Mouse (Mus musculus) liver, embryonic 14.5 days (tissue): ENCODE measurements at regions not wholly inside any gene's neighbourhood (a gene's known extent, or its start where the extent isn't known, plus 50 kb on each side); places are given as distances from the start of the nearest gene placed in this dataset.

Experiments used
- ATAC-seq: fragments of 200-750 bp; cut with Nextera tagmentation; 2 replicates; pipeline ENCODE4 v1.8.0; 2017; ENCODE audit warnings: moderate number of reproducible peaks, mild to moderate bottlenecking, moderate library complexity; ENCODE audit not compliant: insufficient read depth
- DNase-seq, 3 experiments: peaks; one replicate each; pipeline ENCODE4 v3.0.0-alpha.2; 2012 to 2013; ENCODE audit warnings: low read depth in 3 of 3, low spot score in 3 of 3
- H3K27ac ChIP-seq: fragments of 300-500 bp; sonication (generic); 2 replicates; pipeline ENCODE4 v1.5.1; 2014; ENCODE audit warnings: moderate library complexity, mild to moderate bottlenecking, control low read depth, inconsistent platforms
- H3K27me3 ChIP-seq: fragments of 300-500 bp; sonication (generic); 2 replicates; pipeline ENCODE4 v1.6.1; 2014; ENCODE audit warnings: mild to moderate bottlenecking, low read length, moderate library complexity; ENCODE audit not compliant: control insufficient read depth, insufficient read depth
- H3K36me3 ChIP-seq: fragments of 300-500 bp; sonication (generic); replicated peaks from 2 replicates; pipeline ENCODE4 v1.6.1; 2014; ENCODE audit warnings: low read depth; ENCODE audit not compliant: control insufficient read depth, insufficient read depth
- H3K4me1 ChIP-seq, 2 experiments: fragments of 200-500 bp in 1 of 2; fragments of 300-500 bp in 1 of 2; sonication (generic) in 1 of 2; replicated peaks; 2 replicates each; pipeline ENCODE4 v1.6.1; 2012 to 2014; ENCODE audit warnings: antibody characterized with exemption in 1 of 2, inconsistent platforms in 1 of 2, low read length in 1 of 2; ENCODE audit not compliant: control insufficient read depth in 2 of 2, insufficient read depth in 2 of 2
- H3K4me2 ChIP-seq: fragments of 300-500 bp; sonication (generic); 2 replicates; pipeline ENCODE4 v1.6.1; 2014; ENCODE audit warnings: low read depth, mild to moderate bottlenecking, control low read depth, moderate library complexity
- H3K4me3 ChIP-seq, 2 experiments: fragments of 200-500 bp in 1 of 2; fragments of 300-500 bp in 1 of 2; sonication (generic) in 1 of 2; 2 replicates each; pipeline ENCODE4 v1.5.1; 2012 to 2014; ENCODE audit warnings: low read depth in 2 of 2, low read length in 2 of 2, mild to moderate bottlenecking in 2 of 2, control low read depth in 1 of 2, inconsistent platforms in 1 of 2, moderate library complexity in 1 of 2; ENCODE audit not compliant: insufficient read depth in 1 of 2
- H3K9ac ChIP-seq: fragments of 300-500 bp; sonication (generic); replicated peaks from 2 replicates; pipeline ENCODE4 v1.6.1; 2014; ENCODE audit warnings: mild to moderate bottlenecking, control low read depth, moderate library complexity
- H3K9me3 ChIP-seq: fragments of 300-500 bp; sonication (generic); 2 replicates; pipeline ENCODE4 v1.6.1; 2016; ENCODE audit warnings: low read length, mixed read lengths; ENCODE audit not compliant: control insufficient read depth
- CTCF ChIP-seq: IDR thresholded peaks from 2 replicates; pipeline ENCODE4 v1.5.1; 2016; ENCODE audit warnings: antibody characterized with exemption, low read depth, control low read depth
- EP300 ChIP-seq: IDR thresholded peaks from 2 replicates; pipeline ENCODE4 v1.6.1; 2016; ENCODE audit warnings: antibody characterized with exemption, low read depth
- WGBS: fragments of 180-500 bp; shearing (Covaris S2); extraction: QIAGEN DNeasy Blood & Tissue Kit; methylation state at CpG from one replicate; pipeline ENCODE4 v1.1.7; 2014; ENCODE audit not compliant: insufficient replicate concordance; 5-methylcytosine and 5-hydroxymethylcytosine counted together

GRCm38 (mm10) chr13:118280956-118281355 is 105.5 kb upstream of the B430218F22Rik start:
- Histone ChIP-seq H3K36me3 (no peaks in the 10 kb centered on the region), H3K27me3 (no peaks in the 10 kb centered on the region), H3K4me2 (no peak overlapping the region), H3K9ac (no peak overlapping the region), H3K9me3 (no peaks in the 10 kb centered on the region), H3K4me3 (no peak overlapping the region), H3K4me1 (no peaks in the 10 kb centered on the region), H3K27ac (no peak overlapping the region)
- DNase-seq (no peak), ATAC-seq (no peak)
- WGBS: 49% methylated on average over 2 of the region's 2 CpGs
- TF ChIP-seq CTCF: no peak
- no peak for TF ChIP-seq EP300

GRCm38 (mm10) chr13:118293728-118294127 is 92.7 kb upstream of the B430218F22Rik start:
- Histone ChIP-seq H3K27ac (no peak overlapping the region), H3K4me3 (no peak overlapping the region), H3K4me2 (no peak overlapping the region), H3K9ac (no peak overlapping the region), H3K9me3 (no peaks in the 10 kb centered on the region), H3K4me1 (no peaks in the 10 kb centered on the region), H3K36me3 (no peaks in the 10 kb centered on the region), H3K27me3 (no peaks in the 10 kb centered on the region)
- 35% methylated on average over 1 of the region's 1 CpGs for WGBS
- DNase-seq: no peak
- ATAC-seq: no peak
- TF ChIP-seq EP300: no peak
- TF ChIP-seq CTCF: no peak

- no peak for DNase-seq
- Histone ChIP-seq H3K27me3 (no peaks in the 10 kb centered on the region), H3K4me2 (no peak overlapping the region), H3K9ac (no peak overlapping the region), H3K36me3 (no peaks in the 10 kb centered on the region), H3K9me3 (no peaks in the 10 kb centered on the region), H3K4me3 (no peak overlapping the region), H3K27ac (no peak overlapping the region), H3K4me1 (no peaks in the 10 kb centered on the region)
- no peak for ATAC-seq
- no peak for TF ChIP-seq CTCF
- no peak for TF ChIP-seq EP300
- WGBS: 84% methylated on average over 1 of the region's 1 CpGs
Observed at GRCm38 (mm10) chr13:118310080-118310479, 76.3 kb upstream of the B430218F22Rik start.

- H3K9ac ChIP-seq: no peak overlapping the region
- WGBS: 68% methylated on average over 4 of the region's 4 CpGs
- H3K4me2 ChIP-seq: no peak overlapping the region
- no peaks in the 10 kb centered on the region for H3K36me3 ChIP-seq
- no peak overlapping the region for H3K4me3 ChIP-seq
- TF ChIP-seq CTCF: no peak
- no peak for TF ChIP-seq EP300
- no peak for ATAC-seq
- DNase-seq: no peak
- H3K27ac ChIP-seq: no peak overlapping the region
- no peaks in the 10 kb centered on the region for H3K4me1 ChIP-seq
- no peaks in the 10 kb centered on the region for H3K27me3 ChIP-seq
- H3K9me3 ChIP-seq: no peaks in the 10 kb centered on the region
Observed at GRCm38 (mm10) chr13:118313676-118314075, 72.8 kb upstream of the B430218F22Rik start.
